Mouse (Mus musculus) myocyte (in vitro differentiated cells): ENCODE data around the gene Celf2.

ENCODE experiments used
- POLR2A ChIP-seq: IDR thresholded peaks from one replicate; pipeline ENCODE4 v1.6.1; 2011; ENCODE audit warnings: low read depth, mild to moderate bottlenecking, control low read depth, moderate library complexity; ENCODE audit not compliant: insufficient read length
- TCF12 ChIP-seq: IDR thresholded peaks from one replicate; pipeline ENCODE4 v1.6.1; 2011; ENCODE audit warnings: mild to moderate bottlenecking, control low read depth; ENCODE audit not compliant: poor library complexity, insufficient read depth, severe bottlenecking

DNA sequence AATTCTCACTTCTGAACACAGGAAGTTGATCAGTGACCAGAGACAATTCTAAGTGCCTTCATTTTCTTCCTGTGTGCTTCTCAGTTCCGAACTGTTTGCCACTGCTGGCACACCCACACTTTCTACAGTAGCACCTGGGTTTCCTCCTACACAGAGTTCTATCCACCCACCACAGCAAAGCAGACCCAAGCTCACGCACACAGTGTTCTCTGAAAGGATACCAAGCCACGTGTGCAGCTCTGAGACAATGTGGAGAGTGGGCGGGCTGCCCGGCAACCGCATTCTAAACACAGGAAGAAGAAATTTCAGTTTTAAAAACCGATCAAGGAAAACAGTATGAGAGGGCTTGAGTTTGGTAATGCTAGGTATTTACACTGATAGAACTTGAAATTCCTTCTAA lies 239.3 kb downstream of the Celf2 start:
- TF ChIP-seq POLR2A (no peak), TCF12 (no peak)
